Mouse (Mus musculus) intestine, embryonic 15.5 days (tissue): ENCODE data around the gene Ahcyl2. TPM values are rescaled to one million over a fixed set of nuclear protein-coding genes. Genes with fewer than 3 reads are reported as not detected.
A peak's percentile ranks its signal among the peaks of the same experiment; 100 is the strongest.

Source experiments
- ATAC-seq: fragments of 200-750 bp; cut with Nextera tagmentation; 2 replicates; pipeline ENCODE4 v1.8.0; 2017; ENCODE audit warnings: moderate TSS enrichment, moderate library complexity
- H3K27ac ChIP-seq: fragments of 300-500 bp; sonication (generic); 2 replicates; pipeline ENCODE4 v1.5.1; 2015; ENCODE audit warnings: mild to moderate bottlenecking, inconsistent platforms
- H3K27me3 ChIP-seq: fragments of 300-500 bp; sonication (generic); replicated peaks from 2 replicates; pipeline ENCODE4 v1.6.1; 2015; ENCODE audit warnings: inconsistent platforms
- H3K36me3 ChIP-seq: fragments of 300-500 bp; sonication (generic); 2 replicates; pipeline ENCODE4 v1.6.1; 2015; ENCODE audit warnings: inconsistent platforms
- H3K4me1 ChIP-seq: fragments of 300-500 bp; sonication (generic); replicated peaks from 2 replicates; pipeline ENCODE4 v1.6.1; 2015; ENCODE audit warnings: inconsistent platforms
- H3K4me2 ChIP-seq: fragments of 300-500 bp; sonication (generic); replicated peaks from 2 replicates; pipeline ENCODE4 v1.6.1; 2015; ENCODE audit warnings: mild to moderate bottlenecking, inconsistent platforms
- H3K4me3 ChIP-seq: fragments of 300-500 bp; sonication (generic); replicated peaks from 2 replicates; pipeline ENCODE4 v1.5.1; 2015; ENCODE audit warnings: inconsistent platforms
- H3K9ac ChIP-seq: fragments of 300-500 bp; sonication (generic); 2 replicates; pipeline ENCODE4 v1.6.1; 2015; ENCODE audit warnings: inconsistent platforms
- H3K9me3 ChIP-seq: fragments of 300-500 bp; sonication (generic); 2 replicates; pipeline ENCODE4 v1.6.1; 2016; ENCODE audit warnings: inconsistent platforms
- WGBS: fragments of 180-500 bp; shearing (Covaris S2); methylation state at CpG from one replicate; pipeline ENCODE4 v1.1.7; 2015; 5-methylcytosine and 5-hydroxymethylcytosine counted together
- polyA plus RNA-seq: library from polyadenylated mRNA; unstranded; fragments of >200 nt; fragmentation: Nextera tagmentation; extraction: Ambion mirVana; gene quantifications from 2 replicates; pipeline ENCODE4 v1.2.1, GENCODE M21; 2015

Ahcyl2 gene
- 62.1 and 70.2 TPM in 2 replicates for polyA plus RNA-seq

DNA sequence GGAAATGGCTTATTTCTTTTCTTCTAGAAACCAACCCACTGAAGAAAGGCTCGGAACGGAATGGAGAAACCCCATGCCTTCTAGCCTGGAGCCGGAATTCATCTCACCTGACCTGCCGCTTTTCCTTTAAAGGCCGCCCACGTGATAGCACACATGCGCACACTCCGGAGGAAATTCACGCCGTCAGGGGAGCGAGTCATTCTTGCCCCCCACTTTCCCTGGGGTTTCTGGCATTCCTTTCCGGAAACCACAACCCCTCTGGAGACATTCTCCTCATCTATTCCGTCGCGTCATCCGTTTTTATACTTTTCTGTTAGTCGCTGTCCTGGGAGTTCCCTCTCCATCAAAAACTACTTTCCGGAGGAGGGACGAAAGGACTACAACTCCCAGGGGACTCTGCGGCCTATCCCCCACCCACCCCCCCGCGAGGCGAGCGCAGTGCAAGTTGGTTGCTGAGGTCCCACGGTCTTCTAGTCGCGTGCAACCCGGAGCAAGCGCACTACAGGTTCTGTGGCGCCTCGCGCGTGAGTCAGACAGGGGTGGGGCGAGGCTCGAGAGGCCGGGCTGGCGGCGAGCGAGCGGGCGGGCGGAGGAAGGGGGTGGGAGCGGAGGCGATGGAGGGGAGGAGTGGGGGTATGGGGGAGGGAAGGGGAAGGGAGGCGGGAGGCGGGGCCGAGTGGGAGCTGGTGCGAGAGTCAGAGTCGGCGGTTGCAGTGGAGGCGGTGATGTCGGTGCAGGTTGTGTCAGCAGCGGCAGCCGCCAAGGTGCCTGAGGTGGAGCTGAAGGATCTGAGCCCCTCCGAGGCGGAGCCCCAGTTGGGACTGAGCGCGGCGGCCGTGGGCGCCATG, at the start of gene Ahcyl2:
TSS of gene Ahcyl2 (plus strand) at position 199 of the 848 bp plus-strand sequence.
- Histone ChIP-seq H3K4me1 (0 out of 2 replicates have a peak, but pooled peaks cover 2% of the 10 kb centered on the region), H3K27me3 (no peaks in the 10 kb centered on the region), H3K27ac (peak within 1 kb of the TSS; percentile 90), H3K4me2 (peak within 1 kb of the TSS; percentile 66), H3K9me3 (no peaks in the 10 kb centered on the region), H3K4me3 (peak within 1 kb of the TSS; percentile 94), H3K9ac (peak within 1 kb of the TSS; percentile 79), H3K36me3 (no peaks in the 10 kb centered on the region)
- under 1% methylated on average over 53 of the region's 61 CpGs for WGBS
- ATAC-seq = peak; percentile 98

- 0 out of 2 replicates have a peak overlapping the region, but pooled peaks have one; percentile 30 for H3K27ac ChIP-seq
- H3K9me3 ChIP-seq = no peaks in the 10 kb centered on the region
- H3K4me3 ChIP-seq = peak overlapping the region; percentile 26
- H3K27me3 ChIP-seq = 0 out of 2 replicates have a peak, but pooled peaks cover 4% of the 10 kb centered on the region
- H3K4me2 ChIP-seq = peak overlapping the region; percentile 61
- H3K9ac ChIP-seq = peak overlapping the region; percentile 44
- H3K36me3 ChIP-seq = no peaks in the 10 kb centered on the region
- peaks cover 12% of the 10 kb centered on the region for H3K4me1 ChIP-seq
- WGBS = 10% methylated on average over 15 of the region's 15 CpGs
- ATAC-seq = peak; percentile 63
Measured at GRCm38 (mm10) chr6:29718894-29719329, 48.9 kb upstream of the Ahcyl2 start.

DNA sequence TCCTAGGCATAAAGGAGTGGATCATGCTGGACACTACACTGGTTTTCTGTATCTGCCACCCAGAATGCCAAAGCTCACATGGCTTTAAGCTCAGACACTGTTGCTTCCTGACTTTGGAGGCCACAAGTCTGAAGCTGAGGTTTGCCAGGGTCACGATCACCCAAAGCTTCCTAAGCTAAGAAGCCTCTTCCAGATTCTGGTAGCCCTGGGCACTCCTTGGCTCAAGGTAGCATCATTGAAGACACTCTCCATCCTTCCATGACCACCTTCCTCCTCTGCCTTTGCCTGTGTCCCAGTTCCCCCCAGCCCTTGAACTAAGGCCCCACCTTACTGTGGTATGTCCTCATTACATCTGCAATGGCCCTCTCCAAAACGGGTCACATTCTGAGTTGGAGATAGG, 45.9 kb upstream of the Ahcyl2 start:
- peaks cover 12% of the 10 kb centered on the region for H3K4me1 ChIP-seq
- WGBS = 66% methylated on average over 2 of the region's 2 CpGs

GRCm38 (mm10) chr6:29726576-29727200, 41.1 kb upstream of the Ahcyl2 start:
- no peak overlapping the region for H3K4me2 ChIP-seq
- H3K36me3 ChIP-seq = no peaks in the 10 kb centered on the region
- H3K27me3 ChIP-seq = no peaks in the 10 kb centered on the region
- H3K4me1 ChIP-seq = no peaks in the 10 kb centered on the region; the same call in 1 of the 2 replicates
- no peak overlapping the region for H3K9ac ChIP-seq
- WGBS = 55% methylated on average over 1 of the region's 1 CpGs
- H3K9me3 ChIP-seq = no peaks in the 10 kb centered on the region
- H3K27ac ChIP-seq = no peak overlapping the region
- H3K4me3 ChIP-seq = no peak overlapping the region
- no peak for ATAC-seq

More for the DNA sequence above, 45.9 kb upstream of the Ahcyl2 start:
- Histone ChIP-seq H3K36me3 (no peaks in the 10 kb centered on the region), H3K4me2 (no peak overlapping the region), H3K27ac (no peak overlapping the region), H3K4me3 (no peak overlapping the region), H3K9me3 (no peaks in the 10 kb centered on the region), H3K9ac (no peak overlapping the region), H3K27me3 (0 out of 2 replicates have a peak, but pooled peaks cover 4% of the 10 kb centered on the region)
- ATAC-seq = no peak

GRCm38 (mm10) chr6:29728035-29728434, 39.8 kb upstream of the Ahcyl2 start:
- Histone ChIP-seq H3K4me1 (no peaks in the 10 kb centered on the region; the same call in 1 of the 2 replicates), H3K9ac (no peak overlapping the region), H3K9me3 (no peaks in the 10 kb centered on the region), H3K27me3 (no peaks in the 10 kb centered on the region), H3K36me3 (no peaks in the 10 kb centered on the region), H3K27ac (no peak overlapping the region), H3K4me2 (no peak overlapping the region), H3K4me3 (no peak overlapping the region)
- WGBS = 85% methylated on average over 3 of the region's 3 CpGs
- ATAC-seq = no peak

DNA sequence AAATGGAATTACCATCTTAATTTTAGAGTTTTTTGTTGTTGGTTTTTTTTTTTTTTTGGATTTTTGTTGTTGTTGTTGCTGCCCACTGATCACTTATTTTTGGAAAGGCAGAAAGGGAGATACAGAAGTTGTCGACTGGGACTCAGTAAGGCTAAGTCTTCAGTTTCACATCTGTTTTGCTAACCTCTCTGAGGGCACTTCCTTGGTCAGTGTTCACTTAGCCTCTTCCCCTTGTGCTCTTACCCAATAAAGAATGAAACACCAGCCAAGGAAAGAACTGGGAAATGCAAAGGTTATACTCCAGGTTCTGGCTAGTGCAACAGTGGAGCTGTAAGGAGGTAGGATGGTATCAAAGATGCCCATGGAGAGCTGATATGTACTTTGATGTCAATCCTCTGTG, 38.3 kb upstream of the Ahcyl2 start:
- H3K9ac ChIP-seq = no peak overlapping the region
- ATAC-seq = no peak
- WGBS = 76% methylated on average over 1 of the region's 1 CpGs
- no peak overlapping the region for H3K4me3 ChIP-seq
- H3K27me3 ChIP-seq = no peaks in the 10 kb centered on the region
- H3K36me3 ChIP-seq = no peaks in the 10 kb centered on the region
- H3K4me1 ChIP-seq = no peaks in the 10 kb centered on the region; the same call in 1 of the 2 replicates
- H3K27ac ChIP-seq = no peak overlapping the region
- no peaks in the 10 kb centered on the region for H3K9me3 ChIP-seq
- no peak overlapping the region for H3K4me2 ChIP-seq

- Histone ChIP-seq H3K4me1 (peaks cover 16% of the 10 kb centered on the region), H3K4me3 (peak within 1 kb of the TSS; percentile 69), H3K9ac (peak within 1 kb of the TSS; percentile 91), H3K27ac (peak within 1 kb of the TSS; percentile 98), H3K36me3 (no peaks in the 10 kb centered on the region), H3K9me3 (no peaks in the 10 kb centered on the region), H3K27me3 (no peaks in the 10 kb centered on the region), H3K4me2 (peak within 1 kb of the TSS; percentile 86)
- ATAC-seq = peak; percentile 95
- WGBS = 1% methylated on average over 28 of the region's 30 CpGs
Measured at GRCm38 (mm10) chr6:29735336-29735688, 32.5 kb upstream of the Ahcyl2 start, which contains the start of gene Smo. TSS of gene Smo (plus strand) at chr6:29735503.

DNA sequence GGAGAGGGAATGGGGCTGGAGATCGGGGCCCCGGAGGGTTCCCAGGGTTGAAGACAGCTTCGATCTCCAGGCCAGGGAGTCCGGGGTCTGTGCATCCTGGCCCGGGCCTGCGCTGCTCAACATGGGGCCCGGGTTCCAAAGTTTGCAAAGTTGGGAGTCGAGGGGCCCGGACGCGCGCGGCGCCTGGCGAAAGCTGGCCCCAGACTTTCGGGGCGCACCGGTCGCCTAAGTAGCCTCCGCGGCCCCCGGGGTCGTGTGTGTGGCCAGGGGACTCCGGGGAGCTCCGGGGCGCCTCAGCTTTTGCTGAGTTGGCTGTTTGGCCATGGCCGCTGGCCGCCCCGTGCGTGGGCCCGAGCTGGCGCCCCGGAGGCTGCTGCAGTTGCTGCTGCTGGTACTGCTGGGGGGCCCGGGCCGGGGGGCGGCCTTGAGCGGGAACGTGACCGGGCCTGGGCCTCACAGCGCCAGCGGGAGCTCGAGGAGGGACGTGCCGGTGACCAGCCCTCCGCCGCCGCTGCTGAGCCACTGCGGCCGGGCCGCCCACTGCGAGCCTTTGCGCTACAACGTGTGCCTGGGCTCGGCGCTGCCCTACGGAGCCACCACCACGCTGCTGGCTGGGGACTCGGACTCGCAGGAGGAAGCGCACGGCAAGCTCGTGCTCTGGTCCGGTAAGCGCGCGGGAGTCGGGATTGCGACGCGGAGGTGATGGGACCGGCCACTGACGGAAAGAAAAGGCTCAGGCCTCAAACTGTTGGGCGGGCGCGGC, 31.9 kb upstream of the Ahcyl2 start:
- Histone ChIP-seq H3K4me2 (peak overlapping the region; percentile 86), H3K9ac (peak overlapping the region; percentile 91), H3K9me3 (no peaks in the 10 kb centered on the region), H3K4me1 (peaks cover 16% of the 10 kb centered on the region), H3K27ac (peak overlapping the region; percentile 98), H3K27me3 (no peaks in the 10 kb centered on the region), H3K4me3 (peak overlapping the region; percentile 69), H3K36me3 (0 out of 2 replicates have a peak, but pooled peaks cover 3% of the 10 kb centered on the region)
- WGBS = under 1% methylated on average over 74 of the region's 75 CpGs
- ATAC-seq = peak; percentile 84

DNA sequence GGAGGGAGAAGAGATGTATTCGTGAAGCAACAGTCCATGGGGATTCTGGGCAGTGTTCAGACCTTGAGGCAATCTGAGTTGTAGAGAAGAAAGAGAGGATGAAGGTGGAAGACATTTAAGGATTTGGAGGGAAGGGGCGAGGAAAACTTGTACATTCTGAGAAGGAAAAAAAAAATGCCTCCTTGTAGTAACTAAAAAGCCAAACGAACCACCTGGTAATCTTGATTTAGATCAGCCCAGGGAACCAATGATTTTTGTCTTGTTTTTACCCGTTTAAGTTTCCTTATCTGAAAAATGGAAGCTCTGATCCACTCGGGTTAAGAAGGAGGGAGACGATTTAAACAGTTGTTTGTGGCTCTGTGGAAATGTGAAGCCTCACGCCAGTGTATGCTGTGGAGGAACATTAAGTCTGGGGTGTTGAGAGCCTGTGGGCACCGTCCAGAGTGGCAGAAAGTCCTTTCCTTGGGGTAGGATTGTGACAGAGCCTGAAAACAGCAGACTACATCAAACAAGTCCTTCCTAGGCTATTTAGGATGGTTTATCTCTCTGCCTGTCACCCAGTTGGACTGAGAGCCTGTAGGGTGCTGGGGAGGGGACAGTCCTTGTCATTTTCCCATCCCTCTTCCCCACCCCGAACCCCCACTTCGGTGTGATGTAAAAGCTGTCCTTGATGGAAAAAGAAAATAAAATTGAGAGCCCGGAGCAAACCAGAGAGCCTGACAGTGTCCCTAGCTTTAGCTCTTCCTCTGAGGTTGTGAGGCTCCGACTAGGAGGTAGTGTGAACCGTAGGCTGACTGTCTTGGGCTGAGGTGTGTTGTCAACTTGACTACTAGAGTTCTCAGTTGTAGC, 31.0 kb upstream of the Ahcyl2 start:
- Histone ChIP-seq H3K27me3 (no peaks in the 10 kb centered on the region), H3K4me1 (peaks cover 16% of the 10 kb centered on the region), H3K36me3 (0 out of 2 replicates have a peak, but pooled peaks cover 3% of the 10 kb centered on the region), H3K9me3 (no peaks in the 10 kb centered on the region), H3K9ac (peak overlapping the region; percentile 91), H3K4me3 (peak overlapping the region; percentile 69), H3K4me2 (peak overlapping the region; percentile 86), H3K27ac (peak overlapping the region; percentile 98)
- ATAC-seq = 0 out of 2 replicates have a peak, but pooled peaks have one; percentile 4
- 9% methylated on average over 13 of the region's 13 CpGs for WGBS

DNA sequence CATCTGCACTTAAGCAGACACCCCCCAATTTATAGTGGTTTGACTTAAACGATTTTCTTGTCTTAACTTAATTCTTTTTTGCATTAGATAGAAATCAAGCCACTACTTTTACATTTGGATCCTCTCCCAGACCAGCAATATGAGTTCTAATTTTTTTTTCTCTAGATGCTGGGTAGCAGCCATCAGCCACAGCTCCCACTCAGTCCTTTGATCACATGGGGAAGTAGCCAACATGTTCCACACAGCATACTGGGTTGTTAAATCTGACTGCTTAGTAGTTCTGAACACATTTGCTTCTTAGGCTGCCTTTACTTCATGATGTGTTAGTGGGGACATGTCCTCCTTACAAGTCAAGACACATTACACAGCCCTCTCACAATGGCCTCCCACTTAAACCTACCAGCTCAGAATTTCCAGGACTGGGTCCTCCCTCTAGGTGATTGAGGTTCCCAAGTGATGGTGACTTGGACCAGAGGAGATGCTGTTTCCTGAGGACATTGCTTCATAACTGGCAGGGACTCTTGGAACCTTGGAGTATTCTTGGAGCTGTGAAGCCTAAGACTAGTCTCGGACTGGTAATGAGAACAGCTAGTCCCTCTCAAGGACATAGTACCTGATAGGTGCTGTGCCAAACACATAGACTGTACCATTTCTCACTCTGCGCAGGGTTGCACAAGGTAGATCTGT, 16.2 kb upstream of the Ahcyl2 start:
- H3K4me2 ChIP-seq = no peak overlapping the region
- peaks cover 3% of the 10 kb centered on the region for H3K9me3 ChIP-seq
- no peaks in the 10 kb centered on the region for H3K27me3 ChIP-seq
- no peaks in the 10 kb centered on the region for H3K4me1 ChIP-seq
- H3K27ac ChIP-seq = no peak overlapping the region
- H3K4me3 ChIP-seq = no peak overlapping the region
- 88% methylated on average over 3 of the region's 3 CpGs for WGBS
- no peak overlapping the region for H3K9ac ChIP-seq
- H3K36me3 ChIP-seq = peaks cover 9% of the 10 kb centered on the region
- no peak for ATAC-seq

DNA sequence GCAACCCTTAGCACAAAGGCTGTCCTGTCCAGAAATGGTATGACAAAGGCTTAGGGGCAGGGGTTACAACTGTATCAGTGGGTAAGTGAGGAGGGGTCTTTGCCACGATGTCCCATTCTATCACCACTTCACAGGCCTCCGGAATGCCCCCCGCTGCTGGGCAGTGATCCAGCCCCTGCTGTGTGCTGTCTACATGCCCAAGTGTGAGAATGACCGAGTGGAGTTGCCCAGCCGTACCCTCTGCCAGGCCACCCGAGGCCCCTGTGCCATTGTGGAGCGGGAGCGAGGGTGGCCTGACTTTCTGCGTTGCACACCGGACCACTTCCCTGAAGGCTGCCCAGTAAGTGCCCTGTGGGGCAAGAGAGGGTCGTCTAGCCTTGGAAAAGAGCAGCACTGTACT, 14.5 kb upstream of the Ahcyl2 start:
- Histone ChIP-seq H3K27ac (no peak overlapping the region), H3K9ac (no peak overlapping the region), H3K4me1 (no peaks in the 10 kb centered on the region), H3K27me3 (no peaks in the 10 kb centered on the region), H3K36me3 (peaks cover 19% of the 10 kb centered on the region), H3K9me3 (peaks cover under 1% of the 10 kb centered on the region), H3K4me2 (no peak overlapping the region), H3K4me3 (no peak overlapping the region)
- WGBS = 91% methylated on average over 11 of the region's 11 CpGs
- ATAC-seq = no peak
